Mouse (Mus musculus) limb, embryonic 11.5 days (tissue): Measurements from ENCODE around the gene Clcnkb. TPM values are rescaled to one million over a fixed set of nuclear protein-coding genes. Genes with fewer than 3 reads are reported as not detected.

Experiments used
- ATAC-seq: fragments of 200-750 bp; cut with Nextera tagmentation; 2 replicates; pipeline ENCODE4 v1.8.0; 2017; ENCODE audit warnings: low read depth; ENCODE audit not compliant: insufficient number of reproducible peaks, low FRiP score, low TSS enrichment
- DNase-seq: peaks from one replicate; pipeline ENCODE4 v3.0.0-alpha.2; 2015; ENCODE audit warnings: low spot score
- H3K27ac ChIP-seq: fragments of 300-500 bp; sonication (generic); replicated peaks from 2 replicates; pipeline ENCODE4 v1.5.1; 2014; ENCODE audit warnings: low read depth, mild to moderate bottlenecking, low read length
- H3K27me3 ChIP-seq: fragments of 300-500 bp; sonication (generic); 2 replicates; pipeline ENCODE4 v1.6.1; 2014; ENCODE audit warnings: mild to moderate bottlenecking, low read length, mixed read lengths; ENCODE audit not compliant: control insufficient read depth, insufficient read depth
- H3K36me3 ChIP-seq: fragments of 300-500 bp; sonication (generic); 2 replicates; pipeline ENCODE4 v1.6.1; 2014; ENCODE audit warnings: mild to moderate bottlenecking, low read length, moderate library complexity, mixed read lengths; ENCODE audit not compliant: control insufficient read depth, insufficient read depth
- H3K4me1 ChIP-seq: fragments of 300-500 bp; sonication (generic); 2 replicates; pipeline ENCODE4 v1.6.1; 2014; ENCODE audit warnings: low read length, mixed read lengths; ENCODE audit not compliant: control insufficient read depth, insufficient read depth
- H3K4me2 ChIP-seq: fragments of 300-500 bp; sonication (generic); 2 replicates; pipeline ENCODE4 v1.6.1; 2014; ENCODE audit warnings: low read depth, mild to moderate bottlenecking, moderate library complexity; ENCODE audit not compliant: severe bottlenecking
- H3K4me3 ChIP-seq: fragments of 300-500 bp; sonication (generic); 2 replicates; pipeline ENCODE4 v1.5.1; 2014; ENCODE audit warnings: low read depth, low read length
- H3K9ac ChIP-seq: fragments of 300-500 bp; sonication (generic); 2 replicates; pipeline ENCODE4 v1.6.1; 2014; ENCODE audit warnings: mild to moderate bottlenecking, low read length
- H3K9me3 ChIP-seq: fragments of 300-500 bp; sonication (generic); 2 replicates; pipeline ENCODE4 v1.6.1; 2016; ENCODE audit warnings: low read length; ENCODE audit not compliant: control insufficient read depth
- WGBS: fragments of 180-500 bp; shearing (Covaris S2); extraction: QIAGEN DNeasy Blood & Tissue Kit; methylation state at CpG from one replicate; pipeline ENCODE4 v1.1.7; 2014; 5-methylcytosine and 5-hydroxymethylcytosine counted together
- polyA plus RNA-seq: library from polyadenylated mRNA; unstranded; fragments of >200 nt; fragmentation: Nextera tagmentation; extraction: Ambion mirVana; gene quantifications from 2 replicates; pipeline ENCODE4 v1.2.1, GENCODE M21; 2014

The Clcnkb gene
- polyA plus RNA-seq, 1 experiment from 2014 or later = not detected

- Histone ChIP-seq H3K4me1 (peaks cover 13% of the 10 kb centered on the region), H3K4me3 (no peak overlapping the region), H3K27me3 (peaks cover 3% of the 10 kb centered on the region; the same call in 1 of the 2 replicates), H3K36me3 (no peaks in the 10 kb centered on the region), H3K9me3 (no peaks in the 10 kb centered on the region), H3K4me2 (no peak overlapping the region), H3K27ac (no peak overlapping the region), H3K9ac (no peak overlapping the region)
- 53% methylated on average over 14 of the region's 14 CpGs for WGBS
- ATAC-seq (no peak), DNase-seq (no peak)
Measured at GRCm38 (mm10) chr4:141421423-141421822, 5.6 kb upstream of the Clcnkb start.

GRCm38 (mm10) chr4:141420886-141421285, 5.1 kb upstream of the Clcnkb start:
- DNase-seq (no peak), ATAC-seq (no peak)
- peaks cover 2% of the 10 kb centered on the region; the same call in 1 of the 2 replicates for H3K27me3 ChIP-seq
- WGBS = 40% methylated on average over 9 of the region's 9 CpGs
- H3K9ac ChIP-seq = no peak overlapping the region
- no peak overlapping the region for H3K27ac ChIP-seq
- no peaks in the 10 kb centered on the region for H3K36me3 ChIP-seq
- H3K9me3 ChIP-seq = no peaks in the 10 kb centered on the region
- H3K4me2 ChIP-seq = no peak overlapping the region
- no peak overlapping the region for H3K4me3 ChIP-seq
- peaks cover 13% of the 10 kb centered on the region for H3K4me1 ChIP-seq

DNA sequence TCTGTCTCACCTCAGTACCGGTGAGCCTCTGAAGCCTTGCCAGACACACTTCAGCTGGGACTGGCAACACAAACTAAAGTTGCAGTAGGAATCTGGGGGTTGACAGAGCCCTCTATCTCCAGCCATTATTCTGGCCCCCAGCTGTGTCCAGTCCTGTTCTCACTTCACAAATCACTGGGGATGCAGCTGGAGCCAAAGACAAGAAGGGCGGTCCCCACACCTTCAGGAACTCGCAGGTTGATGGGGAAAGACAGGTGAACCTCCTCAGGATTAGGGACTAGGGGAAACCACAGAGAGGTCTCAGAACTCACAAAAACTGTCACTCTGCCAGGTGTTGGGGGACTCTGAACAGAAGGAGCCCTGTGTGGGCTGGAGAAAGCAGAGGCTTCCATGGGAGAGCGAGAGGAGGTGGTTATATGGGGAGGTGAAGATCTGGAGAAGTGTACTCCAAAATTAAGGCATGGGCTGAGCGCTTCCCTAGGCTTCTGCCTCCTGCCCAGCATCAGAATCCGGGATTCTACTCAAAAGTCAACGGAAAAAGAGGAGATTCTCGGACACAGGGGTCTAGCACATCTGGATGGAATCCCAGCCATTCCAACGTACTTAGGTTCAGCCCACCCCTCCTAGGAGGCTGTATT, 4.5 kb upstream of the Clcnkb start, which contains the start of gene Hspb7:
Hspb7 (plus strand) TSS at position 588 of the 638 bp plus-strand sequence.
- H3K36me3 ChIP-seq = no peaks in the 10 kb centered on the region
- WGBS = 50% methylated on average over 9 of the region's 9 CpGs
- ATAC-seq = no peak
- DNase-seq = no peak
- H3K9ac ChIP-seq = no peak within 1 kb of the TSS
- H3K4me2 ChIP-seq = no peak within 1 kb of the TSS
- H3K27me3 ChIP-seq = no peaks in the 10 kb centered on the region
- H3K9me3 ChIP-seq = no peaks in the 10 kb centered on the region
- H3K27ac ChIP-seq = no peak within 1 kb of the TSS
- H3K4me3 ChIP-seq = no peak within 1 kb of the TSS
- H3K4me1 ChIP-seq = 0 out of 2 replicates have a peak, but pooled peaks cover 9% of the 10 kb centered on the region

- Histone ChIP-seq H3K27ac (no peak overlapping the region), H3K9ac (no peak overlapping the region), H3K36me3 (no peaks in the 10 kb centered on the region), H3K4me1 (0 out of 2 replicates have a peak, but pooled peaks cover 9% of the 10 kb centered on the region), H3K27me3 (no peaks in the 10 kb centered on the region), H3K4me2 (no peak overlapping the region), H3K4me3 (no peak overlapping the region), H3K9me3 (no peaks in the 10 kb centered on the region)
- ATAC-seq = no peak
- WGBS = 60% methylated on average over 27 of the region's 27 CpGs
- no peak for DNase-seq
Measured at GRCm38 (mm10) chr4:141419398-141420191, 3.8 kb upstream of the Clcnkb start.

DNA sequence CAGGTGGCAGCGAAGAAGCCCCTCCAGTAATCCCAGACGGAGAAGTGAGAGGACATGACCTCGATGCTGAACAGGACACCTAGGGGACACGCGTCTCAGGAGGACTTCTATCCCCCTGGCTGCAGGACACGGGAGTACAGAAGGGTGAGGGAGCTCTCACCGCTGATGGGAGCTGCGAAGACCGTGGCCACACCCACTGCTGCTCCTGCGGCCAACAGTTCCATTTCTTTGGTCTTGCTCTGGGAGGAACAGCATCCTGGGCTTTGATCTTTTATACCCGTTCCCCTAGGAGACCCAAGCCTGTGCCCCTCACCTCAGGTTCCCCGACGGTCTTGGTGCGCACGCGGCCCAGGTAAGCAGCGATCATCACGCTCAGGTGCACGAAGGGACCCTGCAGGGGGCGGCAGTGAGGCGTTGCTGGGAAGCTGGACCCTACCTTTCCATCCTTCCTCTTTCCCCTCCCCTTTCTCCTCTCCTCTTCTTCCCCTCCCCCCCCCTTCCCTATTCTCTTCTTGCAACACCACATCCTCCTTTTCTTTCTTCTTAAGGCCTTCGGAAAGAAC, 4.3 kb downstream of the Clcnkb start:
- Histone ChIP-seq H3K4me1 (no peaks in the 10 kb centered on the region), H3K27me3 (no peaks in the 10 kb centered on the region), H3K36me3 (no peaks in the 10 kb centered on the region), H3K4me2 (no peak overlapping the region), H3K4me3 (no peak overlapping the region), H3K9me3 (no peaks in the 10 kb centered on the region), H3K9ac (no peak overlapping the region), H3K27ac (no peak overlapping the region)
- DNase-seq = no peak
- ATAC-seq = no peak
- WGBS = 16% methylated on average over 19 of the region's 22 CpGs

- Histone ChIP-seq H3K4me1 (no peaks in the 10 kb centered on the region), H3K4me2 (no peak overlapping the region), H3K36me3 (no peaks in the 10 kb centered on the region), H3K4me3 (no peak overlapping the region), H3K27ac (no peak overlapping the region), H3K27me3 (no peaks in the 10 kb centered on the region), H3K9ac (no peak overlapping the region), H3K9me3 (no peaks in the 10 kb centered on the region)
- no peak for DNase-seq
- WGBS = 97% methylated on average over 3 of the region's 3 CpGs
- ATAC-seq = no peak
Measured at GRCm38 (mm10) chr4:141408577-141408976, 7.2 kb downstream of the Clcnkb start.

DNA sequence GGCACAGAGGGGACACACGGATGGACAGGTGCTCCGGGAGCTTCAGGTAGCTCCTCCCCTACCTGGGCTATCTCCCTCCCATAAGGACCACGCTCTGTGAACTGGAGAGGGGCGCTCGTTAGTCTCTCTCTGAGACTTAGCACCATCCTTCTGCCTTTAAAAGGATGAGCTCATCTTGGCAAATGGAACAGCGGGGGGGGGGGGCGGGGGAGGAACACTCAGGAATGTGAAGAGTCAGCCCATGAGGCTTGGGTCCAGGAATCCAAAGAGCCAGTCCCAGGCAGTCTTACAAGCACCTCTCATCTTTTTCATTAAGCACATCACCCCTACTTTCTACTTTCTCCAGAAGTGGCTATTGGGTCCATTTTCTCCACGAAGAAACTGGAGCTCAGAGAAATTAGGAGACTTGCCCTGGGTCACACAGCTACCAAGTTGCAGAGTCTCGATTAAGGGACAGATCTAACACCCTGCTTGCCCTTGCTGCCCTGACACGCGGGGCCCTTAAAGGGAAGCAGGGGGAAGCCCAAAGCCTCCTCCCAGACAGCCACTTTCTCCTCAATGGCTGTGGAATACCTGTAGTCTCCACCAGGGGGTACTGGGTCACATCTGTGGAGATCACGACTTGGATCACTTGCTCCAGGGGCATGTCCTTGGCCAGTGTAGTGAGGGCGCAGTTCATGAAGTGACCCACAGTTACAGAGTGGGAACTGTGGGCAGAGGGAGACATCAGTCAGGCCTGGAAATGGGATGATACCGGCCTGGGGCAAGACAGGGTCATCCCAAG, 9.1 kb downstream of the Clcnkb start:
- ATAC-seq (no peak), DNase-seq (peak; percentile 54)
- Histone ChIP-seq H3K9ac (no peak overlapping the region), H3K4me3 (no peak overlapping the region), H3K27ac (no peak overlapping the region), H3K4me2 (no peak overlapping the region), H3K9me3 (no peaks in the 10 kb centered on the region), H3K27me3 (no peaks in the 10 kb centered on the region), H3K4me1 (no peaks in the 10 kb centered on the region), H3K36me3 (no peaks in the 10 kb centered on the region)
- WGBS = 42% methylated on average over 14 of the region's 14 CpGs

- H3K27ac ChIP-seq = no peak overlapping the region
- WGBS = 83% methylated on average over 3 of the region's 3 CpGs
- ATAC-seq = no peak
Measured at GRCm38 (mm10) chr4:141405314-141405622, 10.5 kb downstream of the Clcnkb start.

More at GRCm38 (mm10) chr4:141405314-141405622, 10.5 kb downstream of the Clcnkb start:
- no peak overlapping the region for H3K9ac ChIP-seq
- H3K36me3 ChIP-seq = no peaks in the 10 kb centered on the region
- H3K4me2 ChIP-seq = no peak overlapping the region
- no peaks in the 10 kb centered on the region for H3K27me3 ChIP-seq
- DNase-seq = no peak
- no peaks in the 10 kb centered on the region for H3K4me1 ChIP-seq
- no peak overlapping the region for H3K4me3 ChIP-seq
- H3K9me3 ChIP-seq = no peaks in the 10 kb centered on the region
